Mouse (Mus musculus): ENCODE data around the gene A930033H14Rik.

The A930033H14Rik gene

GRCm38 (mm10) chr10:69212542-69213440, at the start of gene A930033H14Rik:
Gene A930033H14Rik (minus strand): TSS chr10:69213098.
- peak; percentile 44 for DNase-seq

- DNase-seq, result no peak
Observed at GRCm38 (mm10) chr10:69259929-69260328, 47.0 kb upstream of the A930033H14Rik start.

GRCm38 (mm10) chr10:69259161-69259560, 46.3 kb upstream of the A930033H14Rik start:
- DNase-seq, result no peak

GRCm38 (mm10) chr10:69258588-69258987, 45.7 kb upstream of the A930033H14Rik start:
- no peak for DNase-seq

- no peak for DNase-seq
Observed at GRCm38 (mm10) chr10:69257592-69258133, 44.8 kb upstream of the A930033H14Rik start.

- no peak for DNase-seq
Observed at GRCm38 (mm10) chr10:69255594-69255993, 42.7 kb upstream of the A930033H14Rik start.

GRCm38 (mm10) chr10:69254390-69254847, 41.5 kb upstream of the A930033H14Rik start:
- no peak for DNase-seq

- DNase-seq, result no peak
Observed at GRCm38 (mm10) chr10:69253686-69254080, 40.8 kb upstream of the A930033H14Rik start.

- DNase-seq, result no peak
Observed at GRCm38 (mm10) chr10:69253075-69253685, 40.3 kb upstream of the A930033H14Rik start.

GRCm38 (mm10) chr10:69252112-69253074, 39.5 kb upstream of the A930033H14Rik start:
- DNase-seq, result no peak

- DNase-seq, result no peak
Observed at GRCm38 (mm10) chr10:69251254-69251653, 38.4 kb upstream of the A930033H14Rik start.

- no peak for DNase-seq
Observed at GRCm38 (mm10) chr10:69248261-69249160, 35.6 kb upstream of the A930033H14Rik start.

- DNase-seq, result no peak
Observed at GRCm38 (mm10) chr10:69247311-69248033, 34.6 kb upstream of the A930033H14Rik start.

GRCm38 (mm10) chr10:69246762-69247161, 33.9 kb upstream of the A930033H14Rik start:
- DNase-seq, result no peak

- DNase-seq, result no peak
Observed at GRCm38 (mm10) chr10:69245906-69246668, 33.2 kb upstream of the A930033H14Rik start.

- DNase-seq, result no peak
Observed at GRCm38 (mm10) chr10:69245151-69245550, 32.3 kb upstream of the A930033H14Rik start.

GRCm38 (mm10) chr10:69240530-69240929, 27.6 kb upstream of the A930033H14Rik start:
- DNase-seq, result no peak

- no peak for DNase-seq
Observed at GRCm38 (mm10) chr10:69238311-69238710, 25.4 kb upstream of the A930033H14Rik start.

- DNase-seq, result no peak
Observed at GRCm38 (mm10) chr10:69237781-69238180, 24.9 kb upstream of the A930033H14Rik start.

- no peak for DNase-seq
Observed at GRCm38 (mm10) chr10:69237185-69237584, 24.3 kb upstream of the A930033H14Rik start.

Measured in thymus, postnatal 25 days (tissue).